Mouse (Mus musculus): ENCODE data around the gene H2-M10.6. TPM values are rescaled to one million over a fixed set of nuclear protein-coding genes. Genes with fewer than 3 reads are reported as not detected.

The H2-M10.6 gene
- polyA plus RNA-seq, 1 experiment, result not detected

DNA sequence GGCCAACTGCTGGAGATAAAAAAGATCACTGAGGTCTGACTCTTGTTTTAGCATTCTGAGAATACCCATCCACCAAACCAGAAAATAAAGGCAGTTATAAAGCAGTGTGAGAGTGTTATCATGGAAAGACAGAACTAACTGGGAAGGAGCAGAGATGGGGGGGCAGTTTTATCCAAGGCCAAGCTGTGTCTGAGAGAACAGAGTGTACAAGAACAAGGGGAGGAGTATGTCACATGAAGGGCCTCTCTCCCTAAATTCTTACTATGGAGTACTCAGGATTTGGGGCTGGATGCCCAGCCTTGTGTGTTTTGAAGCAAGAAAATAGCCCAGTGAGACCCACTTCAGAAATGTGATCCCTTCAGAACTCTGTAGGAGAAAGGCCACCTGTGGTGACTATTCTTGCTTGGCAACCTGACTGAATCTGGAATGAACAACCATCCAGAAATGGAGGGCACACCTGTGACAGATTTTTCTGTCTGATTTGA is 29.0 kb downstream of the H2-M10.6 start:
- Histone ChIP-seq H3K4me3 (replicated peaks) (no peak overlapping the region), H3K36me3 (replicated peaks; ENCODE audit: low read length) (peaks cover 27% of the 10 kb centered on the region), H3K4me1 (peaks cover 88% of the 10 kb centered on the region), H3K27me3 (replicated peaks) (no peaks in the 10 kb centered on the region), H3K9me3 (no peaks in the 10 kb centered on the region)
- no peak for TF ChIP-seq GATA1 (IDR thresholded peaks at IDR 0.05; ENCODE audit: borderline replicate concordance, low read length)
- TF ChIP-seq FLI1 (IDR thresholded peaks at IDR 0.05; ENCODE audit: low read length), result no peak

DNA sequence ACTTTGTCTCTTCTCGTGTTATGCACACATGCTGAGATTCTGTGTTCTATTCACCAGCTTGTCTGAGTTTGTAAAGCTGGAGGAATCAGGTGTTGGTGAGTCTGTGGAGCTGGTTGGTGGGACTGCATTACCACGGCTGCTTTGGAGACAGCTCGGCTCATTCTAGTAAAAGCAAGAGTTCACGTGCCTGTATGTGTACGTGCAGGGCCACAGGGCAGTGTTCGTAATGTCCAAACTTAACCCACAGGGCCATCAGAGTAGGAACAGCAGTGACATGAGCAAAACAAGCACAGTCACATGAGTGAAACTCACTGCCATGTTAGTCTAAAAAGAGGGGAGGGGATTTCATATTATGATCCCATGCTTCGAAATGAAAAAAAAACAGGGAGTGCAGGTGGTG is 31.7 kb downstream of the H2-M10.6 start:
- peaks cover 84% of the 10 kb centered on the region for H3K4me1 ChIP-seq
- peak overlapping the region; percentile 64 for H3K4me3 ChIP-seq (replicated peaks)
- peaks cover 32% of the 10 kb centered on the region for H3K36me3 ChIP-seq (replicated peaks; ENCODE audit: low read length)
- no peaks in the 10 kb centered on the region for H3K27me3 ChIP-seq (replicated peaks)
- TF ChIP-seq FLI1 (IDR thresholded peaks at IDR 0.05; ENCODE audit: low read length), result no peak
- TF ChIP-seq GATA1 (IDR thresholded peaks at IDR 0.05; ENCODE audit: borderline replicate concordance, low read length), result no peak
- H3K9me3 ChIP-seq, result no peaks in the 10 kb centered on the region

DNA sequence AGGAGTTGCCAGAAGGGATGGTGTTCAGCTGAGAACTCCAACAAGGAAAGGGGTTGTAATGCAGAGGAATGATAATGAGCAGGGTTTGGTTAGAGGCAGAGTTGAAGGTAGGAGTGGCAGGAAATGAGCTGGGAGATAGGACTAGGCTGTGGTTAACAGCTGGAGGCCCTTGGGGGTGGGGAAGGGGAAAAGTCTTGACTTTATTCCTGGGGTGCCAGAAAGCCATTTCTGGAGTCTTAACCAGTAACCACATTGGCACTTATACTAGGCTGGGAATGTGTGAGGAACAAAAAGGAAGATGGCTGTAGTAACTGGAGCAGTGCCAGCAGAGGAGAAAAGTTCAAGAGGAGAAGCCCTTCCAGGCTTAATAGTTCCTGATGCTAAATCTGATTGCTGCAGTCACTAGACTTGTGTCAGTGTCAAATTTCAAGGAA is 32.3 kb downstream of the H2-M10.6 start:
- 0 out of 2 replicates have a peak, but pooled peaks have one; percentile 45 for TF ChIP-seq FLI1 (IDR thresholded peaks at IDR 0.05; ENCODE audit: low read length)
- peak; percentile 94 for TF ChIP-seq GATA1 (IDR thresholded peaks at IDR 0.05; ENCODE audit: borderline replicate concordance, low read length)
- peak overlapping the region; percentile 71 for H3K4me3 ChIP-seq (replicated peaks)
- no peaks in the 10 kb centered on the region for H3K27me3 ChIP-seq (replicated peaks)
- H3K36me3 ChIP-seq (replicated peaks; ENCODE audit: low read length), result peaks cover 28% of the 10 kb centered on the region
- H3K9me3 ChIP-seq, result no peaks in the 10 kb centered on the region
- peaks cover 84% of the 10 kb centered on the region for H3K4me1 ChIP-seq

GRCm38 (mm10) chr17:36844725-36845124 is 32.8 kb downstream of the H2-M10.6 start:
- H3K27me3 ChIP-seq (replicated peaks), result no peaks in the 10 kb centered on the region

DNA sequence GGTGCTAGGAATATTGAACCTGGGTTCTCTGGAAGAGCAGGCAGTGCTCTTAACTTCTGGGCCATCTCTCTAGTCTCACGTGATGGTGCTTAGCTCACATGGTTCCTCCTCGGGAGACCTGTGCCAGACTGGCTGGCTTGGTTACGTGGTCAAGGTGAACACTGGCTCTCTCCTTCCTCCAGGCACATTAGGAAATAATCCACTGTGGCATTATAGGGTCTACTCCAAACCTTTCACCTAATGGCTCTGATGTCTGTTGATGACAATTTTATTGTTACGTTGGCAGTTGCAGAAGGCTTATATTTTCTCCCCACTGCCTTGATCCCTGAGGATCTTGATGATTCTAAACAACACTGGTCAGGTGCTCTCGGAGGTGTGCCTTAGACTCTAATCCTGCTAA is 36.9 kb downstream of the H2-M10.6 start:
- TF ChIP-seq GATA1 (IDR thresholded peaks at IDR 0.05; ENCODE audit: borderline replicate concordance, low read length), result no peak
- no peak for TF ChIP-seq FLI1 (IDR thresholded peaks at IDR 0.05; ENCODE audit: low read length)
- Histone ChIP-seq H3K4me1 (peaks cover 78% of the 10 kb centered on the region), H3K27me3 (replicated peaks) (no peaks in the 10 kb centered on the region), H3K36me3 (replicated peaks; ENCODE audit: low read length) (peaks cover 47% of the 10 kb centered on the region), H3K9me3 (no peaks in the 10 kb centered on the region), H3K4me3 (replicated peaks) (no peak overlapping the region)

More at GRCm38 (mm10) chr17:36844725-36845124, 32.8 kb downstream of the H2-M10.6 start:
- Histone ChIP-seq H3K9me3 (no peaks in the 10 kb centered on the region), H3K4me1 (peaks cover 85% of the 10 kb centered on the region), H3K4me3 (replicated peaks) (no peak overlapping the region), H3K36me3 (replicated peaks; ENCODE audit: low read length) (peaks cover 27% of the 10 kb centered on the region)
- no peak for TF ChIP-seq FLI1 (IDR thresholded peaks at IDR 0.05; ENCODE audit: low read length)
- no peak for TF ChIP-seq GATA1 (IDR thresholded peaks at IDR 0.05; ENCODE audit: borderline replicate concordance, low read length)

GRCm38 (mm10) chr17:36849992-36850391 is 38.0 kb downstream of the H2-M10.6 start:
- peak overlapping the region; percentile 44 for H3K4me3 ChIP-seq (replicated peaks)
- TF ChIP-seq GATA1 (IDR thresholded peaks at IDR 0.05; ENCODE audit: borderline replicate concordance, low read length) (no peak), FLI1 (IDR thresholded peaks at IDR 0.05; ENCODE audit: low read length) (no peak)
- H3K4me1 ChIP-seq, result peaks cover 67% of the 10 kb centered on the region
- H3K27me3 ChIP-seq (replicated peaks), result no peaks in the 10 kb centered on the region
- peaks cover 57% of the 10 kb centered on the region for H3K36me3 ChIP-seq (replicated peaks; ENCODE audit: low read length)
- H3K9me3 ChIP-seq, result no peaks in the 10 kb centered on the region

GRCm38 (mm10) chr17:36851200-36851599 is 39.2 kb downstream of the H2-M10.6 start:
- Histone ChIP-seq H3K27me3 (replicated peaks) (no peaks in the 10 kb centered on the region), H3K4me3 (replicated peaks) (no peak overlapping the region), H3K36me3 (replicated peaks; ENCODE audit: low read length) (peaks cover 67% of the 10 kb centered on the region), H3K9me3 (no peaks in the 10 kb centered on the region), H3K4me1 (peaks cover 61% of the 10 kb centered on the region)
- TF ChIP-seq FLI1 (IDR thresholded peaks at IDR 0.05; ENCODE audit: low read length) (no peak), GATA1 (IDR thresholded peaks at IDR 0.05; ENCODE audit: borderline replicate concordance, low read length) (no peak)

DNA sequence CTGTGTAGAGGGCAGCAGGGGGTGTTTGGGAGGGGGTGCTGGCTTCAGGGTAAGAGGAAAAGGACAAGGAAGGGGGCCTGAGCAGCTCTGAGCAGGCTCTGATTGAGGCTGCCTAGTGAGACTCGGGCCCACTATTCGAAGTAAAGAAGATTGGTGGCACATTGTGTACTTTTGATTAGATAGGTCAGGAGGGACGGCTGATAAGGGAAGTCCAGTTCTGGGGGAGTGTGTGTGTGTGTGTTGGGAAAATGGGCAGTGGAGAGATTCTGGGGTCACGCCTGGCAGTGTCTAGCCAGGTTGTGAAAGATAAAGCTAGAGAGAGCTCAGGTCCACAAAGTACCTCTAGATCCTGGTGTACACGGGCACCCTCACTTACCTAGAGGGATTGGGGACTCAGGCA is 39.7 kb downstream of the H2-M10.6 start:
- Histone ChIP-seq H3K27me3 (replicated peaks) (no peaks in the 10 kb centered on the region), H3K9me3 (no peaks in the 10 kb centered on the region), H3K4me3 (replicated peaks) (no peak overlapping the region), H3K4me1 (peaks cover 61% of the 10 kb centered on the region), H3K36me3 (replicated peaks; ENCODE audit: low read length) (peaks cover 68% of the 10 kb centered on the region)
- TF ChIP-seq FLI1 (IDR thresholded peaks at IDR 0.05; ENCODE audit: low read length) (no peak), GATA1 (IDR thresholded peaks at IDR 0.05; ENCODE audit: borderline replicate concordance, low read length) (no peak)

DNA sequence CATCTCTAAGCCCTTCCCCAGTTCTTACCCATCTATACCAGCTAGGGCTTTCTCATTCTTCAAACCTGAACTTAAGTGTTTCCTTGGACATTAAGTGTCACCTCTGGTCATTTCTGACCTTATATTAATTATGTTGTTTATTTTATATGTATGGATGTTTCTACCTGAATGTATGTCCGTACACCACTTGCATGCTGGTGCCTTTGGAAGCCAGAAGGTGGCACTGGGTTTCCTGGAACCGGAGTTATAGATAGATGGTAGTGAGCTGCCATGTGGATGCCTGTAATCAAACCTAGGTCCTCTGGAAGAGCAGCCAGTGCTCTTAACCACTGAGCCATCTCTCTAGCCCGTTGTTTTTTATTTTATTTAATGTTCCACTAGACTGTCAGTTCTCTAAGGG is 43.5 kb downstream of the H2-M10.6 start:
- H3K27me3 ChIP-seq (replicated peaks), result no peaks in the 10 kb centered on the region
- H3K36me3 ChIP-seq (replicated peaks; ENCODE audit: low read length), result peaks cover 86% of the 10 kb centered on the region
- no peak overlapping the region for H3K4me3 ChIP-seq (replicated peaks)
- TF ChIP-seq FLI1 (IDR thresholded peaks at IDR 0.05; ENCODE audit: low read length), result no peak
- no peak for TF ChIP-seq GATA1 (IDR thresholded peaks at IDR 0.05; ENCODE audit: borderline replicate concordance, low read length)
- peaks cover 69% of the 10 kb centered on the region for H3K4me1 ChIP-seq
- H3K9me3 ChIP-seq, result no peaks in the 10 kb centered on the region

DNA sequence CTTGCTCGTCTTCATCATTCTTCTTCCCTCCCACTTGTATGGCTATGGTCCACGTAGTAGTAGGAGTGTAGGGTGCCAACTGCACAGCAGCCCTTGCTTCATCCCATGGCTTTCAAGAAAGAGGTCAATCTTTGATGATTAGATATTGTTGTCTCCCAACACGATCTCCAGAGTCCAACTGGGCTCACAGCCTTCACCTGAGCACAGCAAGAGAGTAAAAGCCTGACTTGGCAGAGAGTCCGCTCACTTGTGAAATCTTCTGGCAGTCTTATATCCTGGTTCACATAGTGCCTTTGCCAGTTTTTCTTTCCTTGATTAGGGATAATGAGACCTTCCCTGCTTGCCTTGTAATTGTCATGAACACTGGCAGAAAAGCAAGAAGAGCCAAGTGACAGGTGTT is 44.3 kb downstream of the H2-M10.6 start:
- no peak for TF ChIP-seq GATA1 (IDR thresholded peaks at IDR 0.05; ENCODE audit: borderline replicate concordance, low read length)
- no peak for TF ChIP-seq FLI1 (IDR thresholded peaks at IDR 0.05; ENCODE audit: low read length)
- Histone ChIP-seq H3K4me1 (peaks cover 69% of the 10 kb centered on the region), H3K36me3 (replicated peaks; ENCODE audit: low read length) (peaks cover 78% of the 10 kb centered on the region), H3K27me3 (replicated peaks) (no peaks in the 10 kb centered on the region), H3K4me3 (replicated peaks) (no peak overlapping the region), H3K9me3 (no peaks in the 10 kb centered on the region)

Data from megakaryocyte, embryonic 14.5 days (primary cell).